Mouse (Mus musculus) embryonic fibroblast, embryonic 13.5 days (primary cell): ENCODE data around the gene Nyx. TPM values are rescaled to one million over a fixed set of nuclear protein-coding genes. Genes with fewer than 3 reads are reported as not detected.

Experiments used
- H3K27ac ChIP-seq: 2 replicates; pipeline ENCODE4 v1.5.1; 2012; ENCODE audit warnings: low read length, control low read depth, inconsistent platforms; ENCODE audit not compliant: insufficient read depth
- H3K4me1 ChIP-seq: 2 replicates; pipeline ENCODE4 v1.6.1; 2011; ENCODE audit warnings: low read length; ENCODE audit not compliant: control insufficient read depth, insufficient read depth
- H3K4me3 ChIP-seq: 2 replicates; pipeline ENCODE4 v1.5.1; 2011; ENCODE audit warnings: mild to moderate bottlenecking, control low read depth, low read length; ENCODE audit not compliant: insufficient read depth
- CTCF ChIP-seq: IDR thresholded peaks from 2 replicates; pipeline ENCODE4 v1.5.1; 2011; ENCODE audit warnings: mild to moderate bottlenecking, control low read depth, low read length, moderate library complexity, borderline replicate concordance; ENCODE audit not compliant: insufficient read depth
- POLR2A ChIP-seq: IDR thresholded peaks from 2 replicates; pipeline ENCODE4 v1.6.1; 2011; ENCODE audit warnings: low read depth, mild to moderate bottlenecking, control low read depth, low read length, moderate library complexity
- polyA plus RNA-seq: library from polyadenylated mRNA; stranded (reverse); fragments of >200 nt; gene quantifications from 2 replicates; pipeline ENCODE4 v1.2.4, GENCODE M21; 2011; ENCODE audit warnings: low read depth; ENCODE audit not compliant: missing spikeins, insufficient read length

Gene Nyx
- polyA plus RNA-seq, 1 experiment = not detected

DNA sequence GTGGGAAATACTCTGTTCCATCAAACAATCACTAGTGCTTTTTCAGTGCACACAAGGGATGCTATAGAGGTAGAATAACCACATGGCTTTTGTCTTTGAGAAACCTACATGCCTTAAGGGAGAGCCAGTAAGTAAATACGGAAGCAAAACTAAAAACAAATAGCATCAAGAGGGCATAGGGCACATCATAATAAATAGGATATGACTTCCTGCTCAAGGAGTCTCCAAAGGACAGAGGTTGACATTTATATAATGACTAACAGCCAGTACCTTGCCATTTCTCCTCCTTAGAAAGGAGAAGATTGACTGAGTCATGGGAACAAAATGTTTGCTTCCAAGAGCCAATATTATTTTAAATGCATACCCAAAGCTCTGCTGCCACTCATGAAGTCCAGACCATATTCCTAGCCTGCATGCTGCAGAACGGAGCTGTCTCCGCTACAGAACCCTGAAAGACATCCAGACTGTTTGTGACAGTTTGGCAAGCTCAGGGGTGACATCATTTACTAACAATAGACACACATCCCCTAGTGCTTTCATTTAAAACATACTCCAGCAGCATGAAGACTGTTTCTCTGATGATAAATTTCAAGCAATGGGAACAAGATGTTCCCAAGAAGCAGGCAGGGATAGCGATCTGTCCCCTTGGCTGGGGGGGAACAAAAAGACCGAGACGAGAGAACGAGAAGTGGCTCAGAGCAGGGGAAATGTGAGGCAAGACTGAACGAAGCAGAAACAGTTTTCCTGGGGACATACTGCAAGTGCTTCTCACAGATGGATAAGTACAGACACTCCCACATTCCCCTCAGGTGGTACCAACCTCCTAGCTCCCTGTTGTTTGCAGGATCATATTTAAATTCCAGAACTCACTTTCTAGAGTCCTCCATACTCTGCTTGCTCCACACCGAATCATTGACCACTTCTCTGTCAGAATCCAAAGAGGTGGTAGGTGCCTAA lies 3.5 kb downstream of the Nyx start:
- Histone ChIP-seq H3K4me1 (peaks cover 5% of the 10 kb centered on the region), H3K27ac (peak overlapping the region; percentile 70), H3K4me3 (no peak overlapping the region)
- TF ChIP-seq POLR2A = no peak

DNA sequence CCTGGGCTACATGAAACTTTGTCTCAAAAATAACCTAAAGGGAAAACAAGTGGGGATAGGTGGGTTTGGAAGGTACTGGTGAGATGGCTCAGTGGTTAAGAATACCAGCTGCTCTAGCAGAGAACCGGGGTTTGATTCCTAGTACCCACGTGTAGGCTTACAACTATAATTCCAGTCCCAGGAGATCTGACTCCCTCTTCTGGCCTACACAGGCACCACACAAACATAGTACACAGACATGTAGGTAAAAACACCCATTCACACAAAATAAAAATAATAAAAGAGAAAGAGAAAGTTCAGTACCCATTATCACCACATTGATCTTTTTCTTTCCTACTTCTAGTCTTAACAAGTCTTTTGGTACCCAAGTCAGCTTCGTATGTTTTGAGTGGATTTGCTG lies 6.0 kb downstream of the Nyx start:
- H3K4me3 ChIP-seq = no peak overlapping the region
- TF ChIP-seq CTCF (no peak), POLR2A (no peak)
- H3K4me1 ChIP-seq = peaks cover 5% of the 10 kb centered on the region
- H3K27ac ChIP-seq = no peak overlapping the region; the same call in 1 of the 2 replicates

DNA sequence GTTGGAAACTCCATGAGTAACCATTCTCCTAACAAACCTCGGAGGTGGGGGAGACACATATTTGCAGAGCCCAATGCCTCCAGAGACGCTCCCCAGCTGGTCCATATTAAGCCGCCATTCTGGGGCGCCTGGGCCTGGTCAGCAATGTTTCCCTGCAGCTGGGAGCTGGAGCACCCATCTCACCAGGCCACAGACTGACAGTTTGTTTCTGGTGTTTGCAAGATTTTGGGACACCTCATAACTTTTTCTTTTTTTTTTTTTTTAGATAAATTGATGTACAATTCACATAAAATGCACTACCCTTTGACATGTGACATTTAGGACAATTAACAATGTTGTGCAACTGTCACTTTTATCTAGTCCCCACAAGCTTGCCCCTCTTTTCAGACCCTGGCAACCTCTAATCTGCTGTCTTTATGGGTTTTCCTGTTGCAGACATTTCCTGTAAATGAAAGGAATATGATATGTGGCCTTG lies 6.9 kb downstream of the Nyx start:
- H3K4me1 ChIP-seq = peaks cover 5% of the 10 kb centered on the region
- TF ChIP-seq CTCF (no peak), POLR2A (no peak)
- no peak overlapping the region for H3K4me3 ChIP-seq
- H3K27ac ChIP-seq = peak overlapping the region; percentile 61

DNA sequence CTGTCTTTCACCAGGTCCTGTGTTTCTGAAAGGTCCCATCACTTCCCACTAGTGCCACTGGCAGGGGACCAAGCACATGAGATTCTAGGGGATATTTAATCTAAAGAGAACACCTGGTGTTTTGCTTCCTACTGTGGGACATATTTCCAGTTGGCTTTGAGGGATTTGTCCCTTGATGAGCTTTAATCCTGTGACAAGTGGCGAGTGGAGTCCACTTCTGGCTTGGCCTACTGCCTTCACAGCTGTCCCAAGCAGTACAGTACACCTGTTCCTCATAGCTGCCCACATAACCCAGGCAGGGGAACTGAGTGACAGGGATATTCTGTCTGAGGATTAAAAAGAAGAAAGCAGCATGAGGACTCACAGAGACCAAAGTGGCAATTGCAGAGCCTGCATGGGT lies 9.5 kb downstream of the Nyx start:
- Histone ChIP-seq H3K4me1 (no peaks in the 10 kb centered on the region), H3K4me3 (no peak overlapping the region), H3K27ac (no peak overlapping the region)
- no peak for TF ChIP-seq CTCF
- no peak for TF ChIP-seq POLR2A

DNA sequence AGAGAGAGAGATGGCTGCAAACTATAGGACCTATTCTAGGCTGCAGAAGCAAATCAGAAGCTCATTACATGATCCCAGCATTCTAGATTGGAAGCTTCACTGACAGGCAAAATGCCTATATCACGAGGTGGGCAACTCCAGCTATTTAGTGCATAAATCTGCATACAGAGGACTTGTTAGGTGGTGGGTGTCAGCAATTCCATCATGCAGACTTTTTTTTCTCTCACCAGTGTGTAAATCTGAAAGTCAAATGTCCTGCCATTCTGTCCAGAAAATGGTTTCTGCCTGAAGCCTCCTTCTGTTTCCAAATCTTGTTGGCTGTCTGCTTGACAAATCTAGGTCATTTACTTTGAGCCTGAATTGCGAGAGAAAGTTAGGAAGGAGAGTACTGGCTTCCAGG lies 11.7 kb downstream of the Nyx start:
- Histone ChIP-seq H3K4me1 (no peaks in the 10 kb centered on the region), H3K27ac (no peak overlapping the region), H3K4me3 (no peak overlapping the region)
- TF ChIP-seq CTCF = no peak
- no peak for TF ChIP-seq POLR2A

DNA sequence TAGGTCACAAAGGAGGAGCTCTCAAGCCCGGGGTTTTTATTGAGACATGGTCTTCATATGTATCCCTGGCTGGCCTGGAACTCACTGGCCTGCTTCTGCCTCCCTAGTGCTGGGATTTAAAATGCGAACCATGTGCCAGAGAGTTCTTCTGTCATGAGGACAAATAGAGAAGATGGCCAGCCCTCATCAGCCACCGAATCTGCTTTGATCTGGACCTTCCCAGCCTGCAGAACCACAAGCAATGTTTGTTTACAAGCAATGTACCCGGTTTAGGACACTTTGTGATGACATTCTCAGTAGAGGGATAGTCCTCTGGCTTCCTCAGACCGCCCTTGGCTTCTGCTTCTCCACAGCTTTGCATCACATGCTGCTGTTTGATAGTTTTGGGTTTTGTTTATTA lies 12.4 kb downstream of the Nyx start:
- Histone ChIP-seq H3K4me1 (no peaks in the 10 kb centered on the region), H3K4me3 (no peak overlapping the region), H3K27ac (no peak overlapping the region)
- TF ChIP-seq CTCF = no peak
- no peak for TF ChIP-seq POLR2A

DNA sequence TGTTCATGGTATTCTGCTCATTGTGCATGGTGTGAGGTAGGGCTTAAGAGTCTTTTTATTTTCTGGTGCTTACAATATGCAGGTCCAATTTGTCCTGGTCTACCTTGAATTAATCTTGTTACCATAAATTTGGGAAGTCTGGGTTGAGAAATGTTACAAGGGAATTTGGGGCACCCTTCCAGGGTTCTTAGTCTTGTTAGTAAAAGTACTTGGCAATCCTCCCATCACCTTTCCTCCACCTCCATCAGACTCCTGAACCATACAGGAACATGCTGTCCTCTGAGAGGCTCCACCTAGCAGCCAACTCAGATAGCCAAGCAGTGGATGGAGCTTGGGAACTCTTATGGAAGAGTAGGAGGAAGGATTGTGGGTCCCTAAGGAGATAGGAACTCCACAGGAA lies 13.7 kb downstream of the Nyx start:
- TF ChIP-seq CTCF (no peak), POLR2A (no peak)
- Histone ChIP-seq H3K27ac (no peak overlapping the region), H3K4me3 (no peak overlapping the region), H3K4me1 (no peaks in the 10 kb centered on the region)

DNA sequence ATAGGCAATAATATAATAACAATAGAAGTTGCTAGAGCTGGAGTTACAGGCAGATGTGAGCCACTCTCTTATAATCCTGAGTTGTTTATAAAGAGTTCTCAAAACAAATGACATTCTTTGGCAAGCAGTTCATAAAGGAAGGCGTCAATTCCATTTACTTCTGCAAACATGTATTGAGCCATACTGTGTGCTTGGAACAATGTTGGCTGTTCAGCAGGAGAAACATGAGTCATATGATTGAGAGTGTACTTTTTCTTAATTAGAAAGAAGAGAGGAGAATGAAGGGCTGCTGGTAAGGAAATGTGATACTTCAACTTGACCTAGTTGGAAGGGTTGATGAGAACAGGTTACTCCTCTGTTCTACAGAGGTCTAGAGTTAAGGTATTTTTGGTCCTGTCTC lies 16.7 kb downstream of the Nyx start:
- no peak overlapping the region for H3K4me3 ChIP-seq
- TF ChIP-seq POLR2A (no peak), CTCF (no peak)
- H3K27ac ChIP-seq = peak overlapping the region; percentile 18; the same call in 1 of the 2 replicates
- no peaks in the 10 kb centered on the region for H3K4me1 ChIP-seq

DNA sequence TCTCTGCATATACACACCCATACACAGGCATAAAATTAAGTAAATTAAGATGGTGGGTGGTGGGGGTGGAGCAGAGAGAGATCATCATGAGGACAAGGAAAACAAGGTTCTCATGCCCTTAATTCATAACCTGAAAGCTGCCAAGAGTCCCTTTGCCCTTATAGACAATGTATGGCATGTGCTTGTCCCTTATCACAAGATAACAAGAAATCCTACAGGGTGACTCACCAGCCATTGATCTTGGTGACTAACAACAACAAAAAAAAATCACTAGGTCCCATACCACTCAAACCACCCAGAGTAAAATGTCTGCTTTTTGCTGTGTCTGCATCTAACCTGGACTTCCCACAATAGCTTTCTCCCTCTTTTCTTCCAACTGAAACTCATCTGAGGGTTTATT lies 18.5 kb downstream of the Nyx start:
- TF ChIP-seq POLR2A = no peak
- no peak for TF ChIP-seq CTCF
- Histone ChIP-seq H3K4me3 (no peak overlapping the region), H3K4me1 (no peaks in the 10 kb centered on the region)

DNA sequence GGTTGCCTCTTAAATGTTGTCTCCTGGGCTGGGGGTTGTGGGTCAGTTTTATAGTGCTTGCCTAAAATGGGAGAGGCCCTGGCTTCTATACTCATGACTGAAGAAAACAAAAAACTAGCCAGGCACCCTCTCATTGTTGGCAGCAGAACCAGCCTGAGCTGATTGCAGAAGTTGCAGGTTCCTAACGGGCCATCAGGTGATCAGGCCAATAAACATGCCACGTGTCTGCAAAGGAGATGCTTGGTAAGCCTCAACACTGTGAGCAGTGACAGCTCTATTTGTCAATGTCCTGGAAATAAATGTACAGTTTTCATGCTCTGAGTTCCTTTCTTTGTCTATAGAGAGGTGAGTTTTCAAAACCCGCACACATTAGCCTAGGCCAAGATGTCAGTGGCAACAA lies 23.1 kb downstream of the Nyx start:
- TF ChIP-seq POLR2A = no peak
- TF ChIP-seq CTCF = no peak
- H3K4me3 ChIP-seq = no peak overlapping the region
- no peak overlapping the region for H3K27ac ChIP-seq
- no peaks in the 10 kb centered on the region for H3K4me1 ChIP-seq

More for the DNA sequence above, 18.5 kb downstream of the Nyx start:
- no peak overlapping the region for H3K27ac ChIP-seq

DNA sequence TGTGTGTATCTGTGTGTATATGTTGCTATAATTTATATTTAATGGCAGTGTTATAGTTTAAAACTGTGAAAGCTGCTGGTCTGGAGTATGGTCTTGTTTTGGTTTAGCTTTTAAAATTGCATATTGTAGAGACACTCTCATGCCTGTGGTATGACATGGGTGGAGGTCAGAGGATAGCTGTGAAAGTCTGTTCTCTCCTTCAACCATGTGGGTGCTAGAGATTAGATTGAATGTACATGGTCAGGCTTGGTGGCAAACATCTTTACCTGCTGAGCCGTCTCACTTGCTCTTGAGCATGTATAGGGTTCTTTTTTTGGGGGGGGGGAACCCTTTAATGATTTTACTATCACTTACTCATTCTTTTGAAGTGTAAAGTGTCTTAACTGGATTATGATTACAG lies 23.9 kb downstream of the Nyx start:
- no peak for TF ChIP-seq POLR2A
- Histone ChIP-seq H3K4me3 (no peak overlapping the region), H3K4me1 (no peaks in the 10 kb centered on the region), H3K27ac (no peak overlapping the region)
